Mouse (Mus musculus): Measurements from ENCODE around the gene Ccnb3. TPM values are rescaled to one million over a fixed set of nuclear protein-coding genes. Genes with fewer than 3 reads are reported as not detected.

Ccnb3 gene
- polyA plus RNA-seq, 1 experiment from 2014 or later = not detected

Other genes with a start within 250 kb of the Ccnb3 start
- not detected in 2 replicates for gene Akap4, start 25.9 kb upstream of the Ccnb3 start, polyA plus RNA-seq (2015; fragmentation: Nextera tagmentation; extraction: Ambion mirVana)

Measured in lung, embryonic 15.5 days (tissue).